Mouse (Mus musculus) mouse embryonic stem cell (cell line): ENCODE data around the gene Smpd4.

Experiments used
- in situ Hi-C, 2 experiments: fragments of 300-500 bp; cut with MboI; formaldehyde crosslinking; loops; 1 replicate in 1 of 2; 3 replicates in 1 of 2; pipeline ENCODE4 v1.14.3; 2019 to 2020; ENCODE audit warnings: low sequenced_read_pairs in 2 of 2, low pct_unique_long_range_greater_than_20kb in 1 of 2, mixed read lengths in 1 of 2; ENCODE audit not compliant: unreplicated experiment in 1 of 2

Smpd4 gene

GRCm38 (mm10) chr16:17656212-17656871, 37.2 kb downstream of the Smpd4 start:
- in situ Hi-C loops, result no loop called here

DNA sequence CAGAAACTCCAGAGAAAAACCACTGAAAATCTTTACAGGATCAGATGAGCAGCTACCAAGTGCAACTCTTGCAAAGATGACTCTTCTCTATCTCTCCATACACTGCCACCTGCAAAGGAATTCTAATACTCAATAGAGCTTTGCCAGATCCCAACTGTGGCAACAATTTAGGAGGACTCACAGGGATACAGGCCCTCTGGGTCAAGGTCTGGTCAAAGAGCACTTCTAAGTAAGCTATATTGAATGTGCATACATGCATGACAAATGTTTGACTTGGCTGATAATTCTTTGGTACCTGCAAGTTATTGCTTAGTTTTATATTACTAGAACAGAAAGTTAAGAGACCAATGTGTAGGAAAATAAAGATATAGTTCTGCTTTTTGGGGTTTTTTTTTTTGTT, 46.4 kb downstream of the Smpd4 start:
- in situ Hi-C loops, result no loop called here

DNA sequence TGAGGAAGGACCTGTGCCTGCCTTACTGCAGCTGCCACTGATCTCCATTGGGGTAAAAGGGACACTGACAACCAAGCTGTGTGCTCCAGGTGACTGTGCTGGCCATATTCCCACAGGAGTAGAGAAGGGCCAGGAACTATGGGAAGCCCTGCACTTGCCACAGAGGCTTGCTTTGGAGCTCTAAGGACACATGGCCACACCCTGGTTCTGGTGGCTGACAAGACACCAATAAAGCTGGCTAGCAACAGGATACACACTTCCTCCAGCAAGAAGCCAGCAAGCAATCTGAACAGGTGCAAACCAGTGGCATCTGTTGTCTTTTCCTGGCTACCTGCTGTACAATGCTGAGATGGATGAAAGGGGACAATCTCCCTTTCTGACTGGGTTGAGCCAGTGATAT, 50.7 kb downstream of the Smpd4 start:
- in situ Hi-C loops, result no loop called here
